Mouse (Mus musculus): ENCODE results near the gene Nod2.

Gene Nod2

DNA sequence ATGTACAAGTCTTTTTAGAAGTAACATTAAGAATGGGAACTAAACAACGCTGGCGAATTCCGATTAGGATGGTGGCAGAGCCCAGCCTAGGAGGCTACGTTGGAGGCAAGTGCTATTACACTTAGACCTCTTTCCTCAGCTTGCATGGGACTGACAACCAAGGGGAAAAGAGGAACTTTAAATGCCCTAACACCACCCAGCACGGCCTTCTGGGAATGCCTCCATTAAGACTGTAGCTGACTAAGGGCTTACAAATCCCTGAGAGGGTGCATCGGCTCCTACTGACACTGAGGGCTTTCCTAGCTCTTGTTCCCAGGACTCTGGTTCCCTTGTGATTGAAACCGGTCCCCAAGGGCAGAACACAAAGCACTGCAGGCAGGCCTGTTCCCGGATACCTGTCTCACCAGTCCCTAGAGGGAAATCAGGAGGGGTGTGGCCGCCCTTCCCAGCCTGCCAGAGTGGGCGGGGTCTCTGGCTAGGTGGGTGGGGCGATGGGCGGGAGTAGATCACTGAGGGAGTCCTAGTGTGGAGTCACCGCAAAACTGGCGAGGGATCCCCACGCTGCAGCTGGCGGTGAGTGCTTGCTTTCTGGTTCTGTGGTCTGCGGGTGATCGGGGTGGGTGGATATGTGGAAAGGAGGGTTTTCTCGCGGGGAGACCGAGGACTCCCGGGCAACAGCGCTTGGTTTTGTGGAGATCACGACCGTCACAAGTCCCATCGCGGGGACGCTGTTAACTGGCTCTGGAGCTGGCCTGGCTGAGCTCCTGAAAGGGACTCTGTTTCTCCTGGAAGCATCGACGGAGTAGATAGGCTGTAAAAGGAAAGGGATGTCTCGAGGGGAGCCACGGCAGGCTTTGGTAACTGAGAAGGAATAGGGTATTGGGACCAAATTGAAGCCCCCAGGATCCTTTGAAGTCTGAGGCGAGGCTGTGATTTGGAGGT is at the start of gene Nod2:
Gene Nod2, plus strand, starts transcription at position 479 of the 942 bp plus-strand sequence.
- DNase-seq, result peak; percentile 92

DNA sequence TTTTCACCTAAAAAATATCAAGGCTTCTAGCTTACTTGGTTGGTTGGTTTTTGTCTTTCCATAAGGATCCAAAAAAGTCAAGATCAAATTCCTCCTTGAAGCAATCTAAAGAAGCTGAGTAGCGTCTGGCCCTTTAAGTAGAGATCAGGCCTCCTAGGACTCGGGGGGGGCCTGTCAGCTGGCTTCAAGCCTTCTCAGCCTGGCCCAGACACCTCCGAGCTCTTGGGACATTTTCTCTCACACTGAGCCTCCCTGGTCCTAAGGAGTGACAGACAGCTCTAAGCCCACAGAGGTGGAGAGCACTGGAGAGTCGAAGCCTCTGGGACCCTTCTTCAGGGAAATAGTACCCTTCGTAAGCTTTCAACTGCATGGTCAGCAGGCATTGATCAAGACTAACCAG is 48.5 kb upstream of the Nod2 start:
- DNase-seq, result no peak

DNA sequence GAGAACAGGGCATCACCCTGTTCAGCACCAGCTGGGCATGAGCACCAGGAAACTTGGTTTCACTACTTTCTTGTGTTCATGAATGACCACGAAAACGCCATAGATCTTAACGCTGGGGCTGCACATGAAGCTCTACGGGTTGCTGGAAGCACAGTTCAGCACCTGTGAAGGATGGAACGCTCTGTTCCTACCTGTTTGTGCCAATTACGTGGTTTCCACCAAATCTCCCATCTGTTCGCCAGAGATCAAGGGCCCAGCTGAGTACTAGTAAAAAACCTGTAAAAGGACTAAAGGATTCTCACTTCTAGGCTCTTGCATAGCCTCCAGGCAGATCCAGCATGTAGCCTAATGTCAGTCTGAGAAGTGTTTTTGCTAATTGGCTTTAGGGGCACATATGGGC is 47.6 kb upstream of the Nod2 start:
- no peak for DNase-seq

DNA sequence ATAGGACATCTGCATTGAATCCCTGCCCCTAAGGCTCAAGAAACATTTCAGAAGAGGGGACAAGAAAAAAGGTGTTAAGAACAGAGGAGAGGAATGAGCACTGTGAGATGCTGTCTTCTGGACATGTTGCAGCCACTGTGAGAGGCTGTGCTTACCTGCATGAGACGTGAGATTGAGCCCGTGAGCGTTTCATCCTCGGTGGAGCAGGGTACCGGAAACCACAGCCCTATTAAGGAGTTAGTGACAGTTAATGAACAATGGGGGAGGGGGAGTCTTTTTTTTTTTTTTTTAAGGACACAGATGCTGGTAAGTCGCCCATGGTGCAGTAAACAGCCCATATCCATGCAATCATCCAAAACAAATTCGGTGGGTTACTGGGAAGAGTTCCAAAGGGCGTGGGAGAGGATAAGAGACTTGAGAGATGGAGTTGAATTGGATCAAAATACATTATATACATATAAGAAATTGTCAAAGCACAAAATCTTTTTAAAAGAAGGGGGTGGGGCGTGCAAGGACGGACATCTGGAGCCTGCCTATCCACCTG is 43.6 kb upstream of the Nod2 start:
- DNase-seq, result no peak

DNA sequence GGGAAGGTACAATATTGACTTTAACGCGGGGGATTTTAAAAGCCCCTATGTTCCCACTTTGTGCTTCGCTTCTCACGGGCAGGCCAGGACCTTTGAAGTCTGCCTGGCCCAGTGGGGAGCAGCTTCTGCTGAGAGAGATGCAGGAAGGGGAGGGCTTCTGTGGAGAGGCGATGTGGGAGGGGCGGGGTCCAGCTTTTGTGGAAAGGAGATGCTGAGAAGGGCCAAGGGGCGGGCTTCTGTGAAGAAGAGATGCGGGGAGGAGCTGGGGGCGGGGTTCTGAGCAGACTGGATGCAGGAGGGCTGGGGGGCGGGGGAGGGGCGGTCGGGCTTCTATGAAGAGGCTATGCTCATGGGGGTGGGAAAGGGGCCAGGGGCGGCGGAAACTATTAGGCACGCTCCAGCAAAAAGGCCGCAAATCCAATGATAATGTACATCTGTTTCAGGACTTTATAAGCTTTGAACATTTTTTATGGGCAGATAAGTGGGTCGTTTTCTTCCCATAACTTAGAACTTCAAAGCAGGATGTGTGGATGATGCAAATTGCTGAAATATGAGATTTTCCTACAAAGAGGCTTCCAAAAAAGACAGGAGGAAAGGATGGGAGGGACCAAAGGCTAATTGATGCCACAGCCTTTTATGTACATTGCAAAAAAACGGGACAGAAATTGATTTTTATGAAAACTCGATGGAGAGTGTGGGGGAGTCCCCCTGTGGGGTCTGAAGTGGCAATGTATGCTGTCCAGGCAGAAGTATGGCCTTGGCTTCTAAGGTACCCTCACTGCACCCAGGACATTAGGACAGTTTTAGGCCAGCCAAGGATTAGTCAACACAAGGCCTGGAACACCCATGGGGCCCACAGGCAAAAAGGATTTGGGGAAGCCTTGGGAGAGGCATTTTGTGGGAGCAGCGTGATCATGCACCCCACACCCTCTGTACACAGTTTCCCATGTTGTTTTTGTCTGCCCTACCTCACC is 42.8 kb upstream of the Nod2 start:
- DNase-seq, result peak; percentile 85

DNA sequence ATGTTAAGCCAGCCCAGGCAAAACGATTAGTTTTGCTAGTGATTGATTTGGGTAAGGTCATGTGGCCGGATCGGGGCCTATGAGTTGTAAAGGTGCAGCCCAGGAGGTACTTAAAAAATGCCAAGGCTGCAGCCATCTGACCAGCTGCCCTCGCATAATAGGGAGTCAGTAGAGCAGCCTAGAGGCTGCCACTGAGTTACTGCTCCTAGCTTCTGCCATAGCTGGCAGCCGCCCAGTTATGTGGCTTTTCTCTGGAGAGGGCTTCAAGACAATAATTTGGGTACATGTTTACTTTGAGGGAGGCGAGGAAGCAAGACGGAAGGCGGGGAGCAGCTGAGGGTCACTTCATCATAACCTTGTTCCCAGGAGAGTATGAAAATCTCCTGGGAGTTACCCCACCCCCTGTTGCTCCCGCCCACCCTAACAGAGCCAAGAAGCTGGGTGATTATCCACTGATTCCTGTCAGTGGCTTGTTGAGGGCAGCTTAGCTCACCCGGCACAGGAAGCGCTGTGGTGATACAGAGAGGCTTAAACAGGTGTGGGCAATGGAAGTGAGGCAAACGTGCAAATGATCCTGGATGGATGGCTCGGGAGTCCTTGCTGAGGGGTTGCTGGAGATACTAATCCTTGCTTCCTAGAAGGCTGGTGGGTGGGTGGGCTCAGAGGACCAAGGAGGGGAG is 41.6 kb upstream of the Nod2 start:
- DNase-seq, result peak; percentile 40

DNA sequence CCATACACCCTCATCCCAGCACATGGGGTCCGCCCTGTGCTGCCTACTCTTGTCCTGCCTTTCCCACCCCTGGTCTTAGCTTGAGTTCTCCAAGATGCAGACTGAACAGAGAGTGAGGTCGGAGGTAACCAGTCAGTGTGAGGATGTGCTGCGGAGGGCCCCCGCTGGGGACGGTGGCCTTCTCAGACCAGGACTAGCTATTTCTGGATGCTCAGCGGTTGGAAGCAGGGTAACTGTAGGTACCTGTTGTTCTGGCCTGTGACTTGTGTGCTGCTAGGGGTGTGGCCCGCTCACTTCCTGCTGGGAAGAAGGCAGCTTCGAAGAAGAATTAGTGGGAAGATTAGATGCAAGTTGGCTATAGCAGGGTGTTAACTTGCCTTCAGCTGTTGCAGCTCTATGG is 38.1 kb upstream of the Nod2 start:
- DNase-seq, result no peak

DNA sequence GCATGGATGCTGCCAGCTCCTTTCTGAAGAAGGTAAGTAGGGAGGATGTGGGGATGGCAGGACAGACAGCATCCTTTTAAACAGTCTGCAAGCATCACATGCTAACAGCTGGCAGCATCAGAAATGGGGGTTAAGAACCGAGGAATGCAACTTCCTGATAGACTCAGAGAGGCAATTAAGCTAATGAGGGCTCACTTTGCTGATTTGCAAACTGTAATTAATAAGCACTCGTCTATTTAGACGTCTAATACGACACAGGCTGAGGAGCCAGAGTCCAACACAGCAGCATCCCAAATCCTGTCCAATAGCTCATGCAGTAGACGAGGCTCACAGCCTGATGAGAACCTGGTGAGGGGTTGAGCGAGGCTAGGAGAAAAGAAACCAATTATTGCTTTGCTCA is 36.8 kb upstream of the Nod2 start:
- no peak for DNase-seq

DNA sequence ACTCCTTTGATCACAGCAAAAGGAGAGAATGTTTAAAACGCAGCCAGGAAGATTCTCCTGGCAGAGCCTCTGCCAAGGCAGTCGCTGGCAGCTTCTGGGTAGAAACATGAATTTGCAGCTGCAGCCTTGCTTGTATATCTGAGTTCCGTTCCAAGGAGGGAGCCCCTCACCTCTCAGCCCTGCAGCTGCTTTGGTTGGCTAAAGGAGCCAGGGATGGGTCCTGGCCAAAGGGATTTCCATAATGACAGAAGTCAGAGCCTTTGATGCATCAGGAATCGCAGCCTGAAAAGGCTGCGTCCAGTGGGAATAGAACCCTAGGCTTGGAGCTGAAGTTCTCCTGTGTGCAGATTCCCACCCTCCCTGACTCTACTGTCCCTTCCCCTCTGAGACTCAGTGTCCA is 32.1 kb upstream of the Nod2 start:
- DNase-seq, result no peak

DNA sequence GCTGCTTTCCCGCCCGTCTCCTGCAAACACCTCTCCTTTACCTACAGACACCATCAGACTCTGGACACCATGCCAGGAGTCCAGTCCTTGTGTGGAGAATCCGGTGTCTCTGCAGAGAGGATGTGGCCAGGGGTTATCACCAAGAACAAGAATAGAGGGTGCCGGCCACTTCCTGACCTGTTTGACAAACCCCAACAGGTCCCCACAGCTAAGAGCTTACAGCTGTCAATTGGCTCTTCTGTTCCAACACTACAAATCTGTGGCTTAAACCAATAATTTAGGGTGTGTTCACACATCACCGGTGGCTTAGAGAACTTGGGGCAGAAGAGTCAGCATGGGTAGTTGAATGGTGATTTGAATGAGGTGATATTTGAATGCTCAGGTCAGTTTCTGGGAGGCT is 28.5 kb upstream of the Nod2 start:
- no peak for DNase-seq

DNA sequence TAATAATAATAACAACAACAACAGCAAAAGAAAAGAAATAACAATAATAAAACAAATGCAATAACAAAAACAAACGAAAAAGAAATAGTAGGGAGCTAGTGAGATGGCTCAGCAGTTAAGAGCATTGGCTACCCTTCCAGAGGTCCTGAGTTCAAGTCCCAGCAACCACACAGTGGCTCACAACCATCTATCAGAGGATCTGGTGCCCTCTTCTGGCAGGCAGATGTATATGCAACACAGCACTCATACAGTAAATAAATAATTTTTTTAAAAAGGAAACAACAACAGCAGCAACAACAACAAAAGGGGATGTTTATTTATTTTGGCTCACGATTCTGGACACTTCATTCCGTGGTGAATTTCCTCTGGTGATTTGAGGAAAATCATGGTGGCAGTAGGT is 27.6 kb upstream of the Nod2 start:
- no peak for DNase-seq

DNA sequence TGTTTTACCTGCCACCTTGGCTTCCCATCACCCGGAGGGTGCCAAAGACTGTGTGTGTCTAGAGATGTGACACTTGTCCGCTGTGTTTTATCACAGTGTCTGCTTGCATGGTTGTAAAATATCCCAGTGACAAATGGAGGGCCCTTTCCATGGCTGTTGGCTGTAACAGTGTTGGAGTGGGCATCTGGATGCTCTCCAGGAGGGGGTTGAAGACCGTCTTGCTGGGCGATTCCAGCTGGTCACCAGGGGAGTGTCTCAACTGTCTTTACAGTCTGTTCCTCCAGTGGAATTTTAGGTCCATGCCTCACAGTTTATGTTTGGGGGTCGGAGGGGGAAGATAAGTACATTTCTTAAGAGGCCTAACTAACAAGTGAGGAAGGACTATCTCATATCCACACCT is 26.2 kb upstream of the Nod2 start:
- DNase-seq, result no peak

DNA sequence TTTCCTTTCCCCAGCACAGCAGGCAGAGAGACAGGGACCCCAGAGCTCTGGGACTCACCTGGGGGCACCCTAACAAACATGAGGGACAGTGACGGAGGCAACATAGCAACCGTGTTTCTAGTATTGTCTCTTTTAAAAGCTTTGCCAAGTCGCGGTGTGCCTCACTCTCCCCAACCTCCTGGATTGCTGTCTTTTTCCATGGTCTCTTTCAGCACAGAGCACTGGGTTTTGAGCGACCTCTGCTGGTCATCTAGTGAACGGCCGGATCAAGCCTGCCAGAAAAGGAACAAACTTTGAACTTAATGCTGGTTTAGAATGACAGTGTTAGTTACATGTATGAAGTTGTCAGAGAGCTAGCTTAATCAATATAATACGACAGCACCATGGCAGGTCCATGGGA is 25.7 kb upstream of the Nod2 start:
- peak; percentile 83 for DNase-seq

DNA sequence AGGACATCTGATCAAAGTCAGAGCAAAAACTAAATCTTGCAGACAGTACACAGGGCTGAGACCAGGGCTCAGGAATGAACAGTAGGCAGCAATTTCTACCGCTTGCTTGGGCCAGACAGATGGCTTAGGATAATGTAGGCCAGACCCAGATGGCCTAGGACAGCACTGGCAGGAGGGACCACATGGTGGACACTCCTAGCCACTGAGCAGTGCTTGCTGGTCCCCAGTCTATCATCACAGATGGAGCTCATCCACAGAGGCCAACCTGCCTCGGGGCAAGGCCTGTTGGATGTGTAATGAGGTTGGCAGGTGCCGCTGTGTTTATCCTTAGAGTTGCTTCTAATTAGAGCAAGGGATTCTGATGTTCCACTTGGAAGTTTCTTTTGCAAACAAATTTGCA is 23.8 kb upstream of the Nod2 start:
- no peak for DNase-seq

DNA sequence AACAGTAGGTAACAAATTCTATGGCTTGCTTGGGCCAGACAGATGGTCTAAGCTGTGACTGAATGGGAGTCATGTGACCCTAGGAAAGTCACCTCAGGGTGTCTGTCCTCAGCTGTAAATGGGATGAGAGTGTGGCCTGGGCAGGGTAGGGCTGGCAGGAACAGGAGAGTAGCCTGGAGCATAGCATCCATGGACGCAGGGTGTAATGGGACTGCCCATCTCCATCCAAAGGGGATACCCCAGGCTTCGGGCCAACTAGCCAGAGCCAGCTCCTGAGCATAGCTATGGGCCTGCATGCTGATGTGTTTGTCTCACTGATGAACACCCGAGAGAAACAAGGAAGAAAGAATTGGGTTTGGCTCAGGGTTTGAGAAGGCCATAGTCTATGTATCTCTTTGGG is 22.8 kb upstream of the Nod2 start:
- DNase-seq, result no peak

DNA sequence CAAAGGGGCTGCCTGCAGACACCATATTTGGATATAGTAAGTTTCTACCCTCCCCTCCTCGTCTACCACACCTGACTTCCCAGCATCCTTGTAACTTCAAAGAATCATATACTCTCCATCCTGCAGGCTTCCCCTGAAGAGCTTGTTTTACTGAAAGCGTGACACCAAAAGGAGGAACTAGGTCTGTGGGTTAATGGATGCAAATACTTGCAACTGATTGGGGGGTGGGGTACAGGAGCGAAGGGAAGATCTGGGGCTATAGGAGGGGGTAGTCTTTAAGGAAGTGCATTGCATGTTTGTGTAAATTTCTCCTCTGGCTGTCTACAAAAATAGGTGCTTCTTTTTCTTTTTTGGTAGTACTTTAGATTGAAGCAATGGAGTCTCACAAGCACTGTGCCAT is 20.7 kb upstream of the Nod2 start:
- no peak for DNase-seq

DNA sequence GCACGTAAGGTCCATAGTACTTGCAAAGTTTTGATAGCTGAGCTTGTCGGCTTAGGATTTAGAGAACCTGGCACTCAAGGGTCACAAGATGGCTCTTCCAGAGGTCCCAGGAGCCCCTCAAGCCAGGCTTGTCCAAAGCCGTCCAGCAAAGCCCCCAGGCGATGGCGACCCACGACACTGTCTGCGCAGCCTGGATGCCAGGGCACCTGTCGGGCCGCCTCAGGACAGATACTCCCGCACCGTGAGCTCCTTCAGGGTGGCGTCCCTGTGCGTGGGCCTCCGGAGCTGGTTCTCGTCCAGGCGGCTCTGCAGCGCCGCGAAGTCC is 20.2 kb upstream of the Nod2 start:
- no peak for DNase-seq

DNA sequence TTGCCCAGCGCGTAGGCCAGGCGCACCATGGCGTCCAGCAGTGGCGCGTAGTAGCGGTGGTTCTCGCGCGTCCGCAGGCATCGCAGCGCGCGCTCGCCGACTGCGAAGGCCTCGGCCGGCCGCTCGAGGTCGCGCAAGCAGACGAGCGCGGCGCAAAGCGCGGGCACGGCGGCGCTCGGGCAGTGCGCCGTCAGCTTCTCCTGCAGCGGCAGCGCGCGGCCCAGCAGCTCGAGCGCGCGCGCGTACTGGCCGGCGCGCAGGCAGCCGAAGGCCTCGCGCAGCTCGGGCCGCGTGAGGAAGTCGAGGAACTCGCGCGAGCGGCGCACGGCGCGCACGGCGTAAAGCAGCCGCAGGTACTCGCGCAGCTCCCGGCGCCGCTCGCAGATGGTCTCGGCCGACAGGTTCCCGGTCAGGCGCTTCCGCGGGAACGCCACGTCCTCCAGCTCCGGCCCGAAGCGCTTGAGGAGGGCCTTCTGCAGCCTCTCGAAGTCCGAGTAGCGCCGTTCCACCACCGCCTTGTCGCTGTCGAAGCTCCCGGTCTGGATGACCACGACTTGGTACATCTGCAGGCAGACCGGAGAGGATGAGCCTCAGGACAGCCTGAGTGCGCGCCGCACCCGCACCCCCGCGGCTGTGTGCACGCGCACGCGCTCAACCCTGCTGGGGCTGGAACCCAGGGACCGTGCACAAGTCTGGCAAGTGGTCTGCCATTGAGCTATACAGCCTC is 19.7 kb upstream of the Nod2 start:
- peak; percentile 88 for DNase-seq

DNA sequence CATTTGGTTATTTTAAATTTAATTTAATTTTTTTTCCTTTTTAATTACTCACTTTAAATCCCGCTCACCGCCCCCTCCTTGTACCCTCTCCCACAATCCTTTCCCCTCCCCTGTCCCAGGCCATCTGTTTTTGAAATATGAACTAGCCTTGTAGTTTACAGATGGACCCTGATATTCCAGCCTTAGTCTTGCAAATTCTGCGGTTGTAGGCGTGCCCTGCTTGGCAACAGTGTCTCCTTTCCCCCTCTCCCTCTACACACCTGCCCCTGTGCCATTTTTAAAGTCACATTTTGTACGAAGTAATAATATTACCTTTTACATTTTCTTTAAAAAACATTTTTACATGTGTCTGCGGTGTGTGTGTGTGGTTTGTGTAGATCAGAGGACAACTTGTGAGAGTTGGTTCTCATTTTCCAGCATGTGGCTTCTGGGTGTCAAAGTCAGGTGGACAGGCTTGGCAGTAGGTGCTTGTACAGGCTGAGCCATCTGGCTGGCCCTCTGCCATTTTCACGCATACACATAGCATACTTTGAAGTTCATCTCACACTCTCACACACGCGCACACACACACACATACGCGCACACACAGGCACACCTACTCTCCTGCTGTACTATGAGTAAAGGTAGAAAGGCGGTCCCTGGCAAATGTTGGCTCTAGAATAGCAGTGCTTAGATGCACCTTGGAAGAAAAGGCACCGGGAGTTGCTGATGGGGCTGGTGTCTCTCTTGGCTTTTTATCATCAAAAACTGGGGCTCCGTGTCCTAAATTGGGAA is 18.9 kb upstream of the Nod2 start:
- DNase-seq, result no peak

DNA sequence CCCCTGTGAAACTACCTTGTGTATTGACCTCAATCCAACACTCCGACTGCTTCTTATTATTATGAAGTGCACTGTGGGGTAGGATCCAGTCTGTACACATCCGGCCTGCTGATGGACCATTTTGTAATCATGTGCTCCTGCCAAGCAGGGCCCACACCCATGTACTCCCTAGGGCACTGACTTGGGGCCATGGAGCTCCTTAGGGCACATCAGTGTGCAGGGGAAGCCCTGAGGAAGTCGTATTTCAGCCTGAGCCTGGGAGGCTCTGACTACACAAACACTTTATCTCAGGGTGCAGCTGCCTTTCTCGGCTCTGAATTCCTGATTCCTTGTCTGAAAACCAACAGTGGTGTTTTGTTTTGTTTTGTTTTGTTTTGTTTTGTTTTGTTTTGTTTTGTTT is 16.9 kb upstream of the Nod2 start:
- peak; percentile 40 for DNase-seq

DNA sequence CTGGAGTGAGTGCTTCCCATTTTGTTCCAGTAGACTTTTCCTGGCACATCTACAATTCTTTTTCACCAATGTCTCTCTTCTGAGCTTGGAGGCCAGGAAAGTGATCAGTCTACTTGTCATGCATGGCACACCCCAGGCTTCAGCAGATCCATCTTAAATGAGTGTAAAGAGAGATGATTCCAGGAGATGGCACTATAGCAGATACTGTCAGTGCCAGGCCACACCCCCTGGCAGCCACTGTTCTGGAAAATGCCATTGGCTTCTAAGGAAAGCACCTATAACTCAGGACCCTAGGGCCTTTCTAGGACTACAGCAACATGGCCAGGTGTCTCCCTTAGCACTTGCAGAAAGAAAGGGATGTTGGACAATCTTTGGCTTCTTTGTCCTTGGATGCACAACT is 16.0 kb upstream of the Nod2 start:
- peak; percentile 53 for DNase-seq
